Mouse (Mus musculus) CD4-positive helper T cell, adult 2 months (primary cell): ENCODE data around the gene Gm11569.
"Not testable (repeated sequence)": the region's sequence is repeated elsewhere in the genome, so short reads cannot be mapped to it uniquely, and the experiment has no call there.

Experiments used
- DNase-seq: peaks from one replicate; pipeline ENCODE4 v3.0.0-alpha.2; 2012; ENCODE audit warnings: low read depth, missing footprints, low spot score

Gene Gm11569

GRCm38 (mm10) chr11:99798832-99799231 lies at the start of gene Gm11569:
Gene Gm11569 (minus strand): TSS chr11:99798932.
- not testable (repeated sequence) for DNase-seq

DNA sequence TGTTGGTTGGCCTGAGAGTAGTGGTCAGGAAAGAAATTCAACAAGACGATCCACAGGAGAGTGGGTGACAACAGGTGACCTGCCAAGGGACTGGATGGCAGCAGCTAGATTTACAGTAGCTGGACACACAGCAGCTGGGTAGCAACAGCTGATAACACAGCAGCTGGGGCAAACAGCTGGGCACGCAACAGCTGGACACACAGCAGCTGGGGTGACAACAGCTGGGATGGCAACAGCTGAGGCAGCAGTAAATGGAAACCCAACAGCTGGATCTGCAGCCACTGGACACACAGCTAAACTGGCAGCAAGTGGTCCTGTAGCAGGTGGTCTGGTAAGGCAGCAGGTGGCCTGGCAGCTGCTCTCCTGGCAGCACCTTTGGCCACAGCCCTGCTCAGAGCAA lies 48.0 kb upstream of the Gm11569 start:
- DNase-seq: no peak

DNA sequence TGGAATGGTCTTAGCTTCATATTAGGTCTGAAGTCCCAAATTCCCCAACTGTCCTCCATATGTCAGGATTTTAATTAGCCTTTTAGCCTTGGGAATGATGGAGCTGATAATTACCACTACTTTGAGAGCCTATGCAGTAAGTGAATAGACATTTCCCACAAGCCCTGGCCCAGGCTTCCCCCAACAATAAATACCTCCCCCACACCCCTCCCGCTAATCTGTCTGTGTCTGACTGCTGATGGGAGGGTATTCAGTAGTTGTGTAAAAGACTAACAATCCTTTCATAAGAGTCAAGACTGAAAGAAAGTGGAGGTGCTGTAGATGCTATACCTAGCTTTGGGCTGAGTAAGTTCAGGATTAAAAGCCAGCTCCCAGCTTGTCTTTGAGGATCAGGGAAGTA lies 43.5 kb upstream of the Gm11569 start:
- no peak for DNase-seq

GRCm38 (mm10) chr11:99837966-99838365 lies 39.2 kb upstream of the Gm11569 start, which contains the start of gene 2300003K06Rik:
Gene 2300003K06Rik (minus strand): TSS chr11:99838066.
- no peak for DNase-seq

- not testable (repeated sequence) for DNase-seq
Observed at GRCm38 (mm10) chr11:99815566-99815965, 16.8 kb upstream of the Gm11569 start, which contains the start of gene Gm11564. Gene Gm11564 (minus strand): TSS chr11:99815666.

DNA sequence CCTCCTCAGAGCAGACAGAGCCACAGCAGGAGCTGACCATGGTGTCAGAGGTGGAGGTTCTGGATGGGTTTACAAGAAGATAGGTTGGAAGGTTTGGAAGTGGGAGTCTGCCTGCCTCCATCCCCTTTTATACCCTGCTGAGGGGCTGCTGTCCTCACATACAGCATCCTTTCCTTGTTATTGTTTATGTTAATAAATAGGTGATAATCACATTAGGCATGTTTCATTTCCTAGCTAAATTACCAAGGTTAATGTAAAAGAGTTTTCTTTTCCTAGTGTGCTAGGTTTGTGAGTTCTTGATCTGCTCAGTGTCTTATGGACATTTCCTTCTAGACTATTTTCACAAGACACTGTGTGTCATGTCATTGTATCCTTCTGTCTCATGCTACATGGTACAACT lies 11.1 kb upstream of the Gm11569 start, which contains the start of gene Krtap4-13:
Gene Krtap4-13 (minus strand): TSS at position 101 of the 400 bp plus-strand sequence.
- DNase-seq: not testable (repeated sequence)

DNA sequence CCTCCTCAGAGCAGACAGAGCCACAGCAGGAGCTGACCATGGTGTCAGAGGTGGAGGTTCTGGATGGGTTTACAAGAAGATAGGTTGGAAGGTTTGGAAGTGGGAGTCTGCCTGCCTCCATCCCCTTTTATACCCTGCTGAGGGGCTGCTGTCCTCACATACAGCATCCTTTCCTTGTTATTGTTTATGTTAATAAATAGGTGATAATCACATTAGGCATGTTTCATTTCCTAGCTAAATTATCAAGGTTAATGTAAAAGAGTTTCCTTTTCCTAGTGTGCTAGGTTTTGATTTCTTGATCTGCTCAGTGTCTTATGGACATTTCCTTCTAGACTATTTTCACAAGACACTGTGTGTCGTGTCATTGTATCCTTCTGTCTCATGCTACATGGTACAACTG lies 5.6 kb upstream of the Gm11569 start, which contains the start of gene Gm11554:
Gene Gm11554 (minus strand): TSS at position 101 of the 400 bp plus-strand sequence.
- not testable (repeated sequence) for DNase-seq

- DNase-seq: no peak
Observed at GRCm38 (mm10) chr11:99793367-99793766, 5.4 kb downstream of the Gm11569 start, which contains the start of gene Gm11596. Gene Gm11596 (minus strand): TSS chr11:99793467.

DNA sequence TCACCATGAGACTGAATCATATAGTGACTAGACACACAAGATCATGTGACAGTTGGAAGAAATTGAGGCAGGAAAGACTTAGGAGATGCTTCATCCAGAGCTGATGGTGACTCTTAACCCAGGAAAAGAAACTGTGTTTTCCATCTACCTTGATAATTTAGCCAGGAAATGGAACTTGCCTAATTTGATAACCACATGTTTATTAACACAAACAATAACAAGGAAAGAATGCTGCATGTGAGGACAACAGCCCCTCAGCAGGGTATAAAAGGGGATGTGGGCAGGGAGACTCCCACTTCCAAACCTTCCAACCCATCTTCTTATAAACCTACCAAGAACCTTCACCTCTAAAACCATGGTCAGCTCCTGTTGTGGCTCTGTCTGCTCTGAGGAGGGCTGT lies 13.8 kb downstream of the Gm11569 start, which contains the start of gene Krtap4-9:
Gene Krtap4-9 (plus strand): TSS at position 301 of the 400 bp plus-strand sequence.
- not testable (repeated sequence) for DNase-seq

DNA sequence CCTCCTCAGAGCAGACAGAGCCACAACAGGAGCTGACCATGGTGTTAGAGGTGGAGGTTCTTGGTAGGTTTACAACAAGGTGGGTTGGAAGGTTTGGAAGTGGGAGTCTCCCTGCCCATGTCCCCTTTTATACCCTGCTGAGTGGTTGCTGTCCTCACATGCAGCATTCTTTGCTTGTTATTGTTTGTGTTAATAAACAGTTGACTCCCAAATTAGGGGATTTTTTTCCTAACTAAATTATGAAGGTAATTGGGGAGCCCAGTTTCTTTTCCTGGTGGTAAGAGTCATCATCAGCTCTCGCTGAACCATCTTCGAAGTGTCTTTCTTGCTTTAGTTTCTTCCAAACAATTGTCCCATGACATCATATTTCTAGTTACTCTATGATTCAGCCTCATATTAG lies 18.1 kb downstream of the Gm11569 start, which contains the start of gene Krtap4-8:
Gene Krtap4-8 (minus strand): TSS at position 101 of the 400 bp plus-strand sequence.
- DNase-seq: no peak

GRCm38 (mm10) chr11:99778401-99778800 lies 20.3 kb downstream of the Gm11569 start:
- no peak for DNase-seq

- DNase-seq: not testable (repeated sequence)
Observed at GRCm38 (mm10) chr11:99772813-99773212, 25.9 kb downstream of the Gm11569 start, which contains the start of gene Gm11595. Gene Gm11595 (minus strand): TSS chr11:99772913.

DNA sequence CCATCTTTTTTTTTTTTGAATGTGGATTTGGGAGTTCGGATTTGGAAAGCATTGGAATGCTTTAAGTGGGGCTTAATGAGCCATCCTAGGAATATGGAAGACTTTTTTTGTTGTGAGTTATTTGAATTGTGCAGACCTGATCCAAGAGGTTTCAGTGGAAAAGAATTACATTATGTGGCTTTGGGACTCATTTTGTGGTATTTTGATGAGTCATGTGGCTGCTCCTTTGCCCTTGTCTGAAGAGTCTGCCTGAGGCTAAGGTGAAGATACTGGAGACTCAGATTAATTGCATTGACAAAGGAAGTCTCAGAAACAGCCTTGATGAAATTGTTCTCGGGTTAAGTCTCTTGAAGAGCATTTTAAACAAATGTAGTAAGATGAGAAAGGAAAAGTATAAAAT lies 30.3 kb downstream of the Gm11569 start:
- DNase-seq: no peak

GRCm38 (mm10) chr11:99758877-99759276 lies 39.9 kb downstream of the Gm11569 start:
- no peak for DNase-seq
